Mouse (Mus musculus) myocyte (in vitro differentiated cells): Measurements from ENCODE around the gene Dda1. TPM values are rescaled to one million over a fixed set of nuclear protein-coding genes. Genes with fewer than 3 reads are reported as not detected.
A peak's percentile ranks its signal among the peaks of the same experiment; 100 is the strongest.
"Not testable (repeated sequence)": the region's sequence is repeated elsewhere in the genome, so short reads cannot be mapped to it uniquely, and the experiment has no call there.

Experiments used
- H3K27me3 ChIP-seq: one replicate; pipeline ENCODE4 v1.6.1; 2011; ENCODE audit not compliant: control insufficient read depth, insufficient read depth, insufficient read length
- H3K36me3 ChIP-seq: one replicate; pipeline ENCODE4 v1.6.1; 2011; ENCODE audit not compliant: control insufficient read depth, insufficient read depth
- H3K4me2 ChIP-seq: one replicate; pipeline ENCODE4 v1.6.1; 2011; ENCODE audit warnings: low read depth, control low read depth
- H3K4me3 ChIP-seq: one replicate; pipeline ENCODE4 v1.5.1; 2011; ENCODE audit warnings: mild to moderate bottlenecking, control low read depth, moderate library complexity
- H3K79me2 ChIP-seq: one replicate; pipeline ENCODE4 v1.6.1; 2011; ENCODE audit not compliant: control insufficient read depth, insufficient read depth
- H3ac ChIP-seq: one replicate; pipeline ENCODE4 v1.6.1; 2011; ENCODE audit not compliant: control insufficient read depth, insufficient read length
- CEBPB ChIP-seq: IDR thresholded peaks from 2 replicates; pipeline ENCODE4 v1.6.1; 2011; ENCODE audit warnings: mild to moderate bottlenecking, moderate library complexity; ENCODE audit not compliant: poor library complexity, insufficient read depth, severe bottlenecking
- E2F4 ChIP-seq: IDR thresholded peaks from one replicate; pipeline ENCODE4 v1.6.1; 2011; ENCODE audit warnings: mild to moderate bottlenecking, control low read depth, moderate library complexity; ENCODE audit not compliant: insufficient read depth
- MAX ChIP-seq: IDR thresholded peaks from one replicate; pipeline ENCODE4 v1.6.1; 2011; ENCODE audit warnings: low read depth, mild to moderate bottlenecking, control low read depth
- MYOD1 ChIP-seq, 3 experiments: IDR thresholded peaks; one replicate each; pipeline ENCODE4 v1.6.1; 2011; ENCODE audit warnings: control low read depth in 2 of 3, low read depth in 2 of 3, mild to moderate bottlenecking in 2 of 3, moderate library complexity in 1 of 3; ENCODE audit not compliant: insufficient read length in 2 of 3, control insufficient read depth in 1 of 3
- MYOG ChIP-seq, 3 experiments: IDR thresholded peaks; one replicate each; pipeline ENCODE4 v1.6.1; 2011; ENCODE audit warnings: control low read depth in 2 of 3, low read depth in 2 of 3, mild to moderate bottlenecking in 2 of 3; ENCODE audit not compliant: insufficient read length in 2 of 3, control insufficient read depth in 1 of 3, insufficient read depth in 1 of 3
- POLR2A ChIP-seq: IDR thresholded peaks from one replicate; pipeline ENCODE4 v1.6.1; 2011; ENCODE audit warnings: low read depth, mild to moderate bottlenecking, control low read depth, moderate library complexity; ENCODE audit not compliant: insufficient read length
- POLR2AphosphoS2 ChIP-seq: IDR thresholded peaks from one replicate; pipeline ENCODE4 v1.6.1; 2011; ENCODE audit warnings: low read depth, control low read depth; ENCODE audit not compliant: insufficient read length
- REST ChIP-seq: IDR thresholded peaks from one replicate; pipeline ENCODE4 v1.6.1; 2011; ENCODE audit warnings: mild to moderate bottlenecking, control low read depth, moderate library complexity; ENCODE audit not compliant: insufficient read depth, insufficient read length
- SRF ChIP-seq: IDR thresholded peaks from one replicate; pipeline ENCODE4 v1.6.1; 2011; ENCODE audit warnings: low read depth; ENCODE audit not compliant: control insufficient read depth, insufficient read length
- TCF12 ChIP-seq: IDR thresholded peaks from one replicate; pipeline ENCODE4 v1.6.1; 2011; ENCODE audit warnings: mild to moderate bottlenecking, control low read depth; ENCODE audit not compliant: poor library complexity, insufficient read depth, severe bottlenecking
- TCF3 ChIP-seq: IDR thresholded peaks from one replicate; pipeline ENCODE4 v1.6.1; 2011; ENCODE audit warnings: low read depth, control low read depth; ENCODE audit not compliant: insufficient read length
- USF1 ChIP-seq: IDR thresholded peaks from one replicate; pipeline ENCODE4 v1.6.1; 2011; ENCODE audit warnings: low read depth, mild to moderate bottlenecking, control low read depth, moderate library complexity
- polyA plus RNA-seq: library from polyadenylated mRNA; unstranded; fragments of >200 nt; fragmentation: generic; extraction: Trizol; gene quantifications from one replicate; pipeline ENCODE4 v1.2.1, GENCODE M21; 2012; ENCODE audit warnings: missing spikeins

Gene Dda1
- polyA plus RNA-seq, 1 experiment: 117 TPM

GRCm38 (mm10) chr8:71509316-71509715, 40.3 kb downstream of the Dda1 start:
- Histone ChIP-seq H3K4me2 (no peak overlapping the region), H3K4me3 (no peak overlapping the region), H3K79me2 (no peaks in the 10 kb centered on the region), H3K36me3 (no peaks in the 10 kb centered on the region), H3ac (no peak overlapping the region), H3K27me3 (peaks cover 45% of the 10 kb centered on the region)
- TF ChIP-seq TCF3 (no peak), USF1 (peak; percentile 31), CEBPB (no peak)

DNA sequence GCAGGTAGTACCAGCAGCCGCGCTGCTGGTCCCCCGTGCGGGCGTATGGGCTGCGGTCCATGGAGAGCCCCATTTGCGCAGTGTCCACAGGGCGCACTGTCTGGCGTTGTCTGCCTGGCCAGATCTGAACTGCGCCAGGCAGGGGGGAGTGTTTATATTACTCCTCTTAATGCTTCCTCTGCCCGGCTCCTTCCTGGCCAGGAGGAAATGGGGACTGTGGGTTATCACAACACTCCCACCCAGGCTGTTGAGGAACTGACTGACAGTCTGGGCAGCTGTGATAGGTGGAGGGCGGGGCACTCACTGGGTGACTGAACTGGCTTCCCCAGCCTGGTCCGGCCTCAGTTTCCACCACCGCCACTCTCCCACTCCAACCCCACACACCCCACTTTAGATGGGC, 42.6 kb downstream of the Dda1 start, which contains the start of gene Plvap:
Gene Plvap, minus strand, starts transcription at position 109 of the 400 bp plus-strand sequence.
- Histone ChIP-seq H3ac (no peak within 1 kb of the TSS), H3K4me2 (no peak within 1 kb of the TSS), H3K79me2 (no peaks in the 10 kb centered on the region), H3K4me3 (no peak within 1 kb of the TSS), H3K36me3 (no peaks in the 10 kb centered on the region), H3K27me3 (peaks cover 45% of the 10 kb centered on the region)
- no peak for TF ChIP-seq MYOG (IDR thresholded peaks at IDR 0.05; ENCODE audit: control insufficient read depth in 1 of 3, insufficient read depth in 1 of 3, insufficient read length in 2 of 3, low read depth in 2 of 3)
- no peak for TF ChIP-seq MAX
- no peak for TF ChIP-seq REST
- no peak for TF ChIP-seq TCF12
- TF ChIP-seq MYOD1 (IDR thresholded peaks at IDR 0.05; ENCODE audit: control insufficient read depth in 1 of 3, insufficient read length in 2 of 3, low read depth in 2 of 3): no peak
- no peak for TF ChIP-seq POLR2AphosphoS2
- TF ChIP-seq POLR2A: no peak
- no peak for TF ChIP-seq CEBPB
- no peak for TF ChIP-seq USF1
- TF ChIP-seq E2F4: no peak
- TF ChIP-seq TCF3: no peak
- TF ChIP-seq SRF: no peak

GRCm38 (mm10) chr8:71513018-71513754, 44.2 kb downstream of the Dda1 start:
- no peak overlapping the region for H3K4me3 ChIP-seq
- H3K27me3 ChIP-seq: peaks cover 30% of the 10 kb centered on the region
- H3K4me2 ChIP-seq: no peak overlapping the region
- TF ChIP-seq MYOD1 (IDR thresholded peaks at IDR 0.05; ENCODE audit: control insufficient read depth in 1 of 3, insufficient read length in 2 of 3, low read depth in 2 of 3) (no peak), TCF12 (no peak), POLR2A (no peak), E2F4 (no peak), MYOG (IDR thresholded peaks at IDR 0.05; ENCODE audit: control insufficient read depth in 1 of 3, insufficient read depth in 1 of 3, insufficient read length in 2 of 3, low read depth in 2 of 3) (no peak), SRF (no peak), POLR2AphosphoS2 (no peak)
- H3K36me3 ChIP-seq: no peaks in the 10 kb centered on the region
- H3K79me2 ChIP-seq: no peaks in the 10 kb centered on the region
- H3ac ChIP-seq: no peak overlapping the region

DNA sequence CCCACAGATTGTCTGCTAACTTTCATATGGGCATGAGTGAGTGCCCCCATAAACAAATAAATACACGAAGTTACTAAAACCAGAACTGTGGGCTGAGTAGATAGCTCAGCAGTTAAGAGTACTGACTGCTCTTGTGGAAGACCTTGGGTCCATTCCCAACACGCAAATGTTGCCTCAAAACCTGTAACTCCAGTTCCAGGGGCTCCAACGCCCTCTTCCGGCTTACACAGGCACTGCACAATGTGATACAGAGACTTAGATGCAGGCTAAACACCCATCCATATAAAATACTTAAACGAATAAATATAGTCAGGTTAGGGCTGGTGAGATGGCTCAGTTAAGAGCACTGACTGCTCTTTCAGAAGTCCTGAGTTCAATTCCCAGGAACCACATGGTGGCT, 46.0 kb downstream of the Dda1 start:
- H3K27me3 ChIP-seq: peaks cover 17% of the 10 kb centered on the region
- no peak for TF ChIP-seq TCF3
- TF ChIP-seq MYOG (IDR thresholded peaks at IDR 0.05; ENCODE audit: control insufficient read depth in 1 of 3, insufficient read depth in 1 of 3, insufficient read length in 2 of 3, low read depth in 2 of 3): no peak
- TF ChIP-seq REST: no peak
- no peak for TF ChIP-seq TCF12
- no peak for TF ChIP-seq USF1
- no peak for TF ChIP-seq POLR2AphosphoS2
- TF ChIP-seq SRF: no peak
- no peak for TF ChIP-seq MAX
- TF ChIP-seq E2F4: no peak
- no peak for TF ChIP-seq MYOD1 (IDR thresholded peaks at IDR 0.05; ENCODE audit: control insufficient read depth in 1 of 3, insufficient read length in 2 of 3, low read depth in 2 of 3)
- no peak for TF ChIP-seq POLR2A
- no peak overlapping the region for H3K4me2 ChIP-seq
- H3K36me3 ChIP-seq: no peaks in the 10 kb centered on the region
- no peak overlapping the region for H3K4me3 ChIP-seq
- H3K79me2 ChIP-seq: no peaks in the 10 kb centered on the region
- H3ac ChIP-seq: no peak overlapping the region

GRCm38 (mm10) chr8:71516786-71517185, 47.8 kb downstream of the Dda1 start:
- Histone ChIP-seq H3ac (no peak overlapping the region), H3K4me2 (no peak overlapping the region), H3K4me3 (no peak overlapping the region), H3K27me3 (peaks cover 3% of the 10 kb centered on the region), H3K36me3 (no peaks in the 10 kb centered on the region), H3K79me2 (no peaks in the 10 kb centered on the region)
- TF ChIP-seq POLR2A (no peak), MAX (no peak), TCF12 (no peak), TCF3 (no peak), SRF (no peak), POLR2AphosphoS2 (no peak), CEBPB (no peak), MYOD1 (IDR thresholded peaks at IDR 0.05; ENCODE audit: control insufficient read depth in 1 of 3, insufficient read length in 2 of 3, low read depth in 2 of 3) (no peak), REST (no peak), E2F4 (no peak), USF1 (no peak), MYOG (IDR thresholded peaks at IDR 0.05; ENCODE audit: control insufficient read depth in 1 of 3, insufficient read depth in 1 of 3, insufficient read length in 2 of 3, low read depth in 2 of 3) (no peak)

- H3ac ChIP-seq, H3K4me2 ChIP-seq, H3K79me2 ChIP-seq, H3K4me3 ChIP-seq, H3K36me3 ChIP-seq, H3K27me3 ChIP-seq: not testable (repeated sequence)
Measured at GRCm38 (mm10) chr8:71519037-71519825, 50.2 kb downstream of the Dda1 start.
